Mouse (Mus musculus): Measurements from ENCODE around the gene Fzd2. TPM values are rescaled to one million over a fixed set of nuclear protein-coding genes. Genes with fewer than 3 reads are reported as not detected.
"Not testable (repeated sequence)": the region's sequence is repeated elsewhere in the genome, so short reads cannot be mapped to it uniquely, and the experiment has no call there.

Fzd2 gene
- total RNA-seq, 1 experiment from 2014 or later, result 4.9 TPM

- DNase-seq, result no peak
These were observed 22.7 kb upstream of the Fzd2 start for GRCm38 (mm10) chr11:102581281-102582015.

- no peak for DNase-seq
These were observed 22.1 kb upstream of the Fzd2 start for GRCm38 (mm10) chr11:102582016-102582610.

GRCm38 (mm10) chr11:102582736-102583135, 21.5 kb upstream of the Fzd2 start:
- DNase-seq, result no peak

- no peak for DNase-seq
These were observed 17.6 kb upstream of the Fzd2 start for GRCm38 (mm10) chr11:102586445-102587130.

- no peak for DNase-seq
These were observed 16.6 kb upstream of the Fzd2 start for GRCm38 (mm10) chr11:102587554-102587953.

- no peak for DNase-seq
These were observed 8.8 kb upstream of the Fzd2 start for GRCm38 (mm10) chr11:102595341-102595820.

GRCm38 (mm10) chr11:102599912-102600311, 4.3 kb upstream of the Fzd2 start:
- no peak for DNase-seq

GRCm38 (mm10) chr11:102602816-102603495, 1.2 kb upstream of the Fzd2 start:
- no peak for DNase-seq

GRCm38 (mm10) chr11:102603496-102603850, 723 bp upstream of the Fzd2 start:
- peak; percentile 34 for DNase-seq

- peak; percentile 41 for DNase-seq
These were observed 769 bp downstream of the Fzd2 start for GRCm38 (mm10) chr11:102604777-102605552.

- DNase-seq, result peak; percentile 12
These were observed 1.6 kb downstream of the Fzd2 start for GRCm38 (mm10) chr11:102605553-102606416.

GRCm38 (mm10) chr11:102606751-102607171, 2.6 kb downstream of the Fzd2 start:
- DNase-seq, result no peak

- DNase-seq, result not testable (repeated sequence)
These were observed 3.0 kb downstream of the Fzd2 start for GRCm38 (mm10) chr11:102607201-102607600.

- DNase-seq, result no peak
These were observed 3.7 kb downstream of the Fzd2 start for GRCm38 (mm10) chr11:102607686-102608548.

GRCm38 (mm10) chr11:102608691-102609090, 4.5 kb downstream of the Fzd2 start:
- no peak for DNase-seq

- DNase-seq, result no peak
These were observed 5.3 kb downstream of the Fzd2 start for GRCm38 (mm10) chr11:102609483-102609882.

GRCm38 (mm10) chr11:102610260-102610659, 6.1 kb downstream of the Fzd2 start:
- no peak for DNase-seq

- no peak for DNase-seq
These were observed 6.6 kb downstream of the Fzd2 start for GRCm38 (mm10) chr11:102610675-102611316.

GRCm38 (mm10) chr11:102611317-102611705, 7.1 kb downstream of the Fzd2 start:
- DNase-seq, result no peak

Measured in adrenal gland, postnatal 25 days (tissue).